Mouse (Mus musculus): ENCODE measurements around the gene Ptpro.

DNA sequence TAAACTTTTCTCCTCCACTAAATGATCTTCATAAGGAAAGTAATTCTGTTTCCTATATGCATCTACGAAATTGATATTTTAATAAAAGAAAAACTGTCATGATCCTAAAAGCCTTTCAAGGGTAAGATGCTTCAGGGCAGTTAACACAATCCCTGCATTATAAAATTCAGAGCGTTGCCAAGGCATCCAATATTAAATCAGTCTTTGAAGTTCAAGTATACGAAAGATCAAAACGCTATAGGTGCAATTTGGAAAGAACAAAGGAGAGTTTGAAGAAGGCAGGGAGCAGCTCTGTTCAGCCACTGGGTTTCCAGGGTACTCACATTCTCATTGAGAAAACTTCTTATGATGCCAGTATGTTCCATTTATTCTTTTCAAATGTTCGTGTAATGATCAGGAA is 78.7 kb downstream of the Ptpro start:
- TF ChIP-seq POLR2A (IDR thresholded peaks at IDR 0.05; ENCODE audit: control insufficient read depth, extremely low read depth, insufficient read depth, low read length, poor library complexity) (no peak), CTCF (IDR thresholded peaks at IDR 0.05; ENCODE audit: borderline replicate concordance, control insufficient read depth, extremely low read depth, insufficient read depth, low read length, poor library complexity) (no peak)
